Mouse (Mus musculus) urinary bladder, postnatal 36 days (tissue): ENCODE measurements around the gene Fzd7.

Experiments used
- DNase-seq, 2 experiments: peaks; one replicate each; pipeline ENCODE4 v3.0.0; 2022; ENCODE audit warnings: low spot score in 2 of 2, mixed read lengths in 1 of 2

The Fzd7 gene

DNA sequence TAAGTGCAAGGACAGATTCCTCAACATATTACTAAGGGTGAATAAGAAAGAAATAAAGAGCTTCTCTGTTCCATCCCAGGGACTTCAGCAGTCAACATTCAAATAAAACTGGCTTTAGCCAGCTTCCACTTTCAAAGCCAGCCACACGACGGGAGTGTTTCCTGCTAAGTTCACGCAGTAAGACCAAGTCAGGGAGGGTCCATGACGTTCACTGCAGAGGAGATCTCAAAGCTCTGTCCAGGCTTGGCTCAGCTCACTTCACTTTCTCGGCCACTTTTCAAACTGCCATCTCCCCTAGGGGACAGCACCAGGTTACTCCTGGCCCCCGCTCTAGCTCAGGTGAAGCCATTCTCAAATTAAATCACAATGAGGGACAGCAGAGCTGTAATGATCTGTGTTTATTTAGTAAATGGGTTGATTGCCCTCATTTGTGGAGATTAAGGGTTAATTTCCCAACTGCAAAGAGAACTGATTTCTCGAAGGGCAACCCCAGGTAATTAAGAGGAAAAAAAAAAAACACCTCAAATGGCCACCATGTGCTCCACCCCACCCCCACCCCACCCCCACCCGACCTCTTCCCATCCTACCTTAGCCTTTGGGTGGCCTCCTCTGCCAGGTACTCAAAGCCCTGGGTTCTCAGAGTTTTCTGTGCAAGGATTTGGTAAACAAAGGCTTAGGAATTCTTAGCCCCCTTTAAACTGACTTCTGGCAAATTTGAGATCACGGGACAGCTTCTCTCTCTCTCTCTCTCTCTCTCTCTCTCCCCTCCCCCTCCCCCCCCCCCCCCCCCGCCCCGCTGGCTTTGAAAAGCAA lies 9.7 kb upstream of the Fzd7 start:
- no peak for DNase-seq

DNA sequence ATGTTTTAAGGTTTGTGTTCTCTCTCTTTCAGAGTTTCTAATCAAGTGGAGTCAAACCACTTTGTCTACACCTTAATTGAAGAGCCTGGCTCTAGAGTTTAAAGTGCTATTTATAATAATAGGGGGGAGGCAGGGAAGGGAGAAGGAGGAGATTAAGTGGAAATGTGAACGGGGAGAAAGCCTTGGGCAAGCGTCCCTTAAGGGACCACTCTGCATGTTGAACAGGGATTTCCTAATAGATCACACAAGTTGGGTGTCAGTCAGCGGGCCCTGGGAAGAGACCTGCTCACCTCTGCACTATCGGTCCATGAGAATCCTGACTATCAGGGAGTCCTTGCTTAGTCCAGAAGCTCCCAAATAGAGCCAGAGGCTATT lies 9.1 kb upstream of the Fzd7 start:
- no peak for DNase-seq

DNA sequence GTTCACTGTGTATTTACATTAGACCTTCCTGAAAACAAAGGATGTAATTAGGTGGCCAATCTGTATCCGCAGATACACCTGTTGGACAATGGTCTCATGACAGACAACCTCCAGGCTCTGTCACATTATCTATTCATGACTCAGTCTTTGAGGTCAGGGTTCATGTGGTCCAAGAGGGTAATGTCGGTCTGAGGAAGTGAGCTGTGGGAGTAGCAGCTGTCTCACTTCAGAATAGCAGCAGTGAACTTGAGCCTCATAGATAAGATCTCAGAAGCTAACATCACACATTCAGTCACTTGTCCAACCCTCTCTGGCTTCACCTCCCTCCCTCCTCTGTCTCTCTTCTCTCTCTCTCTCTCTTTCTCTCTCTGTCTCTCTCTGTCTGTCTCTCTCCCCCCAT lies 6.6 kb upstream of the Fzd7 start:
- DNase-seq = no peak

DNA sequence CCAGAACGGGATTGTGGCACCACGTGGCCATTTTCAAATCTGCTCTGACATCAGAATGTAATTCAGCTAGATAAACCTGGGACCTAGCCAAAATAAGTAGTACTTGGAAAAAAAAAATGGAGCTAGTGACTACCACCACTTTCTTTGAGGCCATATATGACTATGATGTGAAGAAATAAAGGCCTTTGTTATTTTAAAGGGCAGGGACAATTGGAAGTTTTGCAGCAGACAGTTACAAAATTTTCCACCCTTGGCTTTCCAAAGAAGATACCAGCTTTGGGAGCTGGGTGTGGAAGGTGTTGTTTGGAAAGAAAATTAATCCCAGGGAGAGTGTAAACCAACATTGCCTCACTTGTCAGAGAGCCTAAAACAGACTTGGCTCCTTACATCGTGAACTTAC lies 3.3 kb upstream of the Fzd7 start:
- DNase-seq = no peak

DNA sequence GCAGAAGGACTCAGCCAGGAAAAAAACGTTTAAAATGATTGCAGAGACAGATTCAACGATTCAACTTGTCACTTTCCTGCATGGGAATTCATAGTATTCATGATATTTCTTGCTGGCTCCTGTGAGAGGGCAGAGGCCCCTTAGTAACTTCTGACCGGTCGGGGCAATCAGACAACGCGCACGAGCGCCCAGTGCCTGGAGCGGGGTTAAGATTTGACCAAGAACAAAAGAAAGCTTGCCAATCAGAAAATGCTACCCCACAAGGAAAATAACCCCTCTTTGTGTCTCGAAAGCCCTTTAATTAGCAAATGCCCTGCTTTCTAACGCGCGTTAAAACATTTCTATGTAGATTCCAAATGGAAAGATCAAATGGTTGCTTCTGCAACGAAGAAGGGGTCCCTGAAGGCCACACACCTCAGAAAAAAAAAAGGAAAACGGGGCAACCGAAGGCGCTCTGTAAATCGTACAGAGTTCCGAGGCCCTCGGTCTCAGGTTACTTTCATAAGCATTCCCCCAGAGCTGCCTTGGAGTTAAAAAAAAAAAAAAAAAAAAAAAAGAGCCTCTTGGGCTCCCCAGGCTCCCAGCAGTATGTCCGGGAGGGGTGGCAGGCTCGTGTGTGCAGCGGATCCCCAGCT lies 1.3 kb upstream of the Fzd7 start:
- no peak for DNase-seq

DNA sequence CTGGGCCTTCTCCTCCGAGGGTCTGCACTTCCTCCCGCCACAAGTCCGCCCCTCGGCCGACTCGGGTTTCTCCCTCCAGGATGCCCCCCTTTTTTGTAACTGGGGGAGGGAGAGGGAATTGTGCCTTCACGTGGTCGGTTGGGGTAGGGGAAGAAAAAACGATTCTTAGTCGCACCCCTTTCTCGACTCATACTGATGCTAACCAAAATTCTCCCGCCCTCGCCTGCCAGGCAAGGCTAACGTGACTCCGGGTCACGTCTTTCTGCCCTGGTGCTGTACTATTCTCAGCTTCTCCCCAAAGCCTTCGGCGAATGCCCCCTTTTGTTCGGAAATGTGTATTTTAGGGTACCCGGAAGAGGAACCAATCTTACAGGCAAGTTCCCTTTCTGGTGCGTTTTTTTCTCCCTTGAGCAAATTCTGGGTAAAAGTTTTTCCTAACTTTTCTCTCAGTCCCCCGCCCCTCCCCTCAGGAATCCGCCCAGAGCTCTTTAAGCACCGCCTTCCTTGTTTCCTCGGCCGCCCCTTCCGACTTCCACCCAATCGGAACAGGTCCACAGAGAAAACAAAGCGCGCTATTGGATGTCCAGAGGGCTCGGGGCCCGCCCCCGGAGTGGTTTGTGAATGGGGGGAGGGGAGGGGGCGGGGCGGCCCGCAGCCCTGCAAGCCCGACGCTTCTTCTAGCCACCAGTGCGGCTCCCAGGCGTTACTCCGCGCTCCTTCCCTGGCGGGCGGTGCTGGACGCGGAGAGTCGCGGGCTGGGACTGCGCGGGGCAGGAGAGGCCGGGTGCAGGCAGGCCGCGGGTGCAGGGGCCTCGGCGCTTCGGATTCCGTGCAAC lies 550 bp upstream of the Fzd7 start:
- peak; percentile 89 to 95 for DNase-seq

DNA sequence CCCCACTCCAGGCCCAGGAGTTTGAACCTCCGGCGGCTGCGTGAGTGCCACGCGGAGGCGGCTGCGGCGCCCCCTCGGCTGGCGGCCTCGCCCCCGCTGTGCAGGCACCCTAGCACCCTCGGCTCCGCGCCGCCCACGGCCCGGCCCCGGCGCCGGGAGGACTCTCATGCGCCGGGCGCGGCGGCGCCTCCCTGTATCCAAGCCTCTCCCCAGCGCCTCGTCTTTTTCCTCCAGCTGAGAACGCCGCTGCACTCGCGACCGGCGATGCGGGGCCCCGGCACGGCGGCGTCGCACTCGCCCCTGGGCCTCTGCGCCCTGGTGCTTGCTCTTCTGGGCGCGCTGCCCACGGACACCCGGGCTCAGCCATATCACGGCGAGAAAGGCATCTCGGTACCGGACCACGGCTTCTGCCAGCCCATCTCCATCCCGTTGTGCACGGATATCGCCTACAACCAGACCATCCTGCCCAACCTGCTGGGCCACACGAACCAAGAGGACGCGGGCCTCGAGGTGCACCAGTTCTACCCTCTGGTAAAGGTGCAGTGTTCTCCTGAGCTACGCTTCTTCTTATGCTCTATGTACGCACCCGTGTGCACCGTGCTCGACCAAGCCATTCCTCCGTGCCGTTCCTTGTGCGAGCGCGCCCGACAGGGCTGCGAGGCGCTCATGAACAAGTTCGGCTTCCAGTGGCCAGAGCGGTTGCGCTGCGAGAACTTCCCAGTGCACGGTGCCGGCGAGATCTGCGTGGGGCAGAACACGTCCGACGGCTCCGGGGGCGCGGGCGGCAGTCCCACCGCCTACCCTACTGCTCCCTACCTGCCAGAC lies 684 bp downstream of the Fzd7 start:
- DNase-seq = peak; percentile 38 to 39

DNA sequence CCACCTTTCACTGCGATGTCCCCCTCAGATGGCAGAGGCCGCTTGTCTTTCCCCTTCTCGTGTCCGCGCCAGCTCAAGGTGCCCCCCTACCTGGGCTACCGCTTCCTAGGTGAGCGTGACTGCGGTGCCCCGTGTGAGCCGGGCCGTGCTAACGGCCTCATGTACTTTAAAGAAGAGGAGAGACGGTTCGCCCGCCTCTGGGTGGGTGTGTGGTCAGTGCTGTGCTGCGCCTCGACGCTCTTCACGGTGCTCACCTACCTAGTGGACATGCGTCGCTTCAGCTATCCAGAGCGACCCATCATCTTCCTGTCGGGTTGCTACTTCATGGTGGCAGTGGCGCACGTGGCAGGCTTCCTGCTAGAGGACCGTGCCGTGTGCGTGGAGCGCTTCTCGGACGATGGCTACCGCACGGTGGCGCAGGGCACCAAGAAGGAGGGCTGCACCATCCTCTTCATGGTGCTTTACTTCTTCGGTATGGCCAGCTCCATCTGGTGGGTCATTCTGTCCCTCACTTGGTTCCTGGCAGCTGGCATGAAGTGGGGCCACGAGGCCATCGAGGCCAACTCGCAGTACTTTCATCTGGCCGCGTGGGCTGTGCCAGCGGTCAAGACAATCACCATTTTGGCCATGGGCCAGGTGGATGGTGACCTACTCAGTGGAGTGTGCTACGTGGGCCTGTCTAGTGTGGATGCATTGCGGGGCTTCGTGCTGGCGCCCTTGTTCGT lies 1.5 kb downstream of the Fzd7 start:
- DNase-seq = peak; percentile 77 to 81

DNA sequence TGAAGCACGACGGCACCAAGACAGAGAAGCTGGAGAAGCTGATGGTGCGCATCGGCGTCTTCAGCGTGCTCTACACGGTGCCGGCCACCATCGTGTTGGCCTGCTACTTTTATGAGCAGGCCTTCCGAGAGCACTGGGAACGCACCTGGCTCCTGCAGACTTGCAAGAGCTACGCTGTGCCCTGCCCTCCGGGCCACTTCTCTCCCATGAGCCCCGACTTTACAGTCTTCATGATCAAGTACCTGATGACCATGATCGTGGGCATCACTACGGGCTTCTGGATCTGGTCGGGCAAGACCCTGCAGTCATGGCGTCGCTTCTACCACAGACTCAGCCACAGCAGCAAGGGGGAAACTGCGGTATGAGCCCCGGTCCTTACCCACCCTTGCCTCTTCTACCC lies 2.1 kb downstream of the Fzd7 start:
- DNase-seq = no peak

DNA sequence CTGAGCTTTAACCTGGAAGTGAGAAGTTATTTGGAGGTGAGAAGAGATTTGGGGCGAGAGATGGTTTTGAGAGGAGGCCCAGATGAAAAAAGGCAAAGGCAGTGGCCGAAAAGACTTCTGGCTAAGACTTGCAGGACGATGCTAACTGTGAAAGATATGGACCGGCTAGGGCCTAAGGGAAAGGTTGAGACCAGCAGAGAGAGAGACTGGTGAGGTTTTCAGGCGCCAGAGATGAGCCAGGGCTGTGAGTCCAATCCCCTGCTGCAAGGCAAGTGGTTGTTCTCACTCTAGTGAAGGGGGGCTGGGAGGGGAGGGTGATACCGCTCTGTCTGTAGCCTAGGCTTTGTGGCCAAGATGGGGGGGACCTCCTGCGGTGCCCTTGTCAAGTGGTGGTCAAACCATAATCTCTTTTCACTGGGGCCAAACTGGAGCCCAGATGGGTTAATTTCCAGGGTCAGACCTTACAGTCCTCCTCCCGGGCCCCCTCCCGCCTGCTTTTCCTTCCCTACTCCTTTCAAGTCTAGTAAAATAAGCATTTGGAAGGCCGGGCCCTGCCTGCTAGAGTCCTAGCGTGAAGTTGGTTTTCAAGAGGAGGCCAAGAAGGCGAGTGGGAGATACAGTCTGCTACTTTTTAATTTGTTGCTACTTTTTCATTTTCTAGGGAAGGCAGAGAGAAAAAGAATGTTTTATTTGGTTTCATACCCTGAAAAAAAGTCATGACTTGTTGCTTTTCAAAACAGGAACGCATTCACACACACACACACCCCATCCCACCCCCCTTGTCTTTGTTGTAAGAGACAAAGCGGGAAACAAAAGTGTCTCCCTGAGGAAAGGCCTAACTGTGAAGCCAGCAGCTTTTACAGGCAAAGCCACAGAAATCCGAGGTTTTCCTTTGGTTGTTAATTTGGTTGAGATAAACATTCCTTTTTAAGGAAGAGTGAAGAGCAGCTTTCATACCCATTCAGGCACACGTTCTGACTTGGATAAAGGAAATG lies 2.9 kb downstream of the Fzd7 start:
- DNase-seq = peak in 1 of 2 experiments; percentile 10

DNA sequence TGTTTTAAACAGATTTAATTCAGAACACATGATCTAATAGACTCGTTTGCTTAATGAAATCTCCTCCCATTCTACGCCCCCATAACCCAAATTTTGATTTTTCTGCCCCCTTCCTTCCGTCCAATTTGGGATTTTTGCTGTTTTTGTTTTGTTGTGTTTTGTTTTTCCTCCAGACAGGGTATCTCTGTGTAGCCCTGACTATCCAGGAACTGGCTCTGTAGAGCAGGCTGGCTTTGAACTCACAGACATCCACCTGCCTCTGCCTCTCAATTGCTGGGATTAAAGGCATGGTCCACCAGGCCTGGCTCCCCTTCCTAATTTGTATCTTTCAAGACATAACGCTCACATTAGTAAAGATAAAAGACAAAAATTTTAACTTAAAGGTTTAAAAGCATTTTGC lies 3.6 kb downstream of the Fzd7 start:
- no peak for DNase-seq

DNA sequence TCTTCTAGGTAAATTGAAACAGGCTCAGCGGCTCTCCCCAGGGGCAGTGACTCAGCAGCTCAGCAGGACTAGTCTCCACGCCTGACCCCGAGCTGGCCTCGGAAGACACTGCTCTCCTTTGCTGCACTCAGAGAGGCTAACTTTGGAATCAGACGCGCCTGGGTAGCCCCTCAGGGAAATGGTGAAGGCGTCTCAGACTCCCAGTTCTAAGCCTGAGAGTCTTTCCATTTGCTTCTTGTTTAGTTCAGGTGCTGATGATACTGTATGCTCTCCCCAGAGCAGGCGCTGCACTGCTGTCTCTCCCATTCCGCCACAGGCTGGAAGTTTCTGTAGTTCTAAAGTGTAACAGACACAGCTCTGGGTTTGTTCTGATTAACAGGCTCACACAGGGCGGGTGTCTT lies 5.4 kb downstream of the Fzd7 start:
- peak; percentile 39 to 67 for DNase-seq

DNA sequence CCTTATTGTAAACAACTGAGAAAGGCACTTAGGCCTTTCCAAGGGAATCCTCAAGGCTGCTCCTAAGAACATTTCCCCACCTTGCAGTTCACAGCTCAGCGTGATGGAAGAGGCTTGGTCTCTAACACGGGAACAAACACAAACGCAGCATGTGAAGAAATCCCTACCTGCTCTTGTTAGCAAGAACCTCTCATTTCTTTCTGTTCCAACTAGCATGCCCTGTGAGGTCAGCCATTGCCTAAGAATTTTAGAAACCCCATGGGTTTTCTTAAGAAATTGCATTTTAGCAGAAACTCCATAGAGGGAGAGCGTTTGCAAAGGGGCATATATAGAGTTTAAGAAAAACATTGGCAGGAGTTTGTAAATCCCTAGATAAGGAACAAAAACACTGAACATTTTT lies 6.3 kb downstream of the Fzd7 start:
- DNase-seq = no peak

DNA sequence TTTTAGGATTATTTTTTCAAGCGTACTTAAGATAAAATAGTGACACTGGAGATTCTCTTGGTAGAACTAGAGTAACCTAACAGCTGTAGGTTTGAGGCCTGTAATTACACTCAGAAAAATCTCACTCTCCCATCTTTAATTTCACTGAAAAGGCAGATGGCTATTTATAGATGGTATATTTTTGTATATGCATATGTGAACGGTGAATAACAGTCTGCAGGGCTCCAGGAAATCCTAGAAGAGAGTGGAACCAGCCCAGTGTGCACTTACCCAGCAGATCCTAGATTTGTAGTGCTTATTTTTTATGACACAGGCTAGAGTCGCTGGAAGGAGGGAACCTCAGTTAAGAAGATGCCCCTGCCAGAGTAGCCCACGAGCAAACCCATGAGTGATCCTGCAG lies 6.8 kb downstream of the Fzd7 start:
- DNase-seq = no peak

DNA sequence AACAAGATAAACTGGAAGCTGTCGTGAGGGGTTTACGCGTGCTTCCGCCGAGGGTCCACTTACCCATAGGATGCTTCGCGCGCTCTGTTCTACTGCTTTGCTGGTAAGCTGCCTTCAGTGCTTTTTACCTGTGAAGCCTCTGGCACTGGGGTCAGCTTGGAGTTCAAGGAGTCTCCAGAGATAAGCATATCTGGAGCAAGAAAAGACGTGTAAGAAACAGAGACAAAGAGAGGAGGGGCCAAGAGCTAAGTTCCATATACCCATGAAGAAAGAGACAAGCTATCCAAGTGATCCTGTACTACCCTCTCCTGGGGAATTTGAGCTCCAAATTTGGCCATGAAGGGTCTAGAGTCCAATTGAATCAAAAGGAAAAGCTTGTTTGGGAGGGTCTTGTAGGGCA lies 9.3 kb downstream of the Fzd7 start:
- DNase-seq = no peak

DNA sequence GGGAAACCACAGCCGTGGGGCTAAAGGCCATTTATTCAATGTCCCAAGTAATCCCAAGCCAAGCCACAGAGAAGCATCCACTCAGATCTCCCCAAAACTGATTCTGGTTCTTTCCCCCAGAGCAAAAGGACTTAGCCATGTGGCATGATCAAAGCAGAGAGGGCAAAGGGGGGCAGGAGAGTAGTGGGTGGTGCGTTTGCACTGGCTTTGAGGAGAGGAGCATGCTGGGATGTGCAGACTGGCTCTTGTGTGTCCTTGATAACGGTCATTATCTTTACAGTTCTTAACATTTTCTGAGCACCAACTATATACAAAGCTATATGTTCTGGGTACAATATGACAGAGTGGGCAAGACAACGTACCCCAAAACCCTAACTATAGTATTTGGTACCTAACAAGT lies 10.2 kb downstream of the Fzd7 start:
- DNase-seq = no peak

DNA sequence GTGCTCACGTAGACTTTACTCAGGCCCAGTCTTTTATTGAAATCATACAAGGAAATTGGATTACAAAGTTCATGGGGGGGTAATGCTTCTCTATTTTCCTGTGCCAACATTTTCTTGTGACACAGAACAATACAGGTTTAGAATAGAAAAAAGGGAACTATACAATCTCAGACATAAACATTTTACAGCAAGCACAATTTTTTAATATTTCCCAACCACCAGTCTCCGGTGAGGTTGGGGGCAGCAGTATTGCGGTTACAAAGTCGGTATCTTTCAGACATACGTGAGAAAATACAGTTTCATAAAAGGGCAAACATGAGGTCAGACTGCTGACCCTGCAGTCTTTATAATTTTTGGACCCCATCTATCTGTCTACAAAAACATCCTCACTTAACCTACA lies 13.7 kb downstream of the Fzd7 start:
- DNase-seq = no peak

DNA sequence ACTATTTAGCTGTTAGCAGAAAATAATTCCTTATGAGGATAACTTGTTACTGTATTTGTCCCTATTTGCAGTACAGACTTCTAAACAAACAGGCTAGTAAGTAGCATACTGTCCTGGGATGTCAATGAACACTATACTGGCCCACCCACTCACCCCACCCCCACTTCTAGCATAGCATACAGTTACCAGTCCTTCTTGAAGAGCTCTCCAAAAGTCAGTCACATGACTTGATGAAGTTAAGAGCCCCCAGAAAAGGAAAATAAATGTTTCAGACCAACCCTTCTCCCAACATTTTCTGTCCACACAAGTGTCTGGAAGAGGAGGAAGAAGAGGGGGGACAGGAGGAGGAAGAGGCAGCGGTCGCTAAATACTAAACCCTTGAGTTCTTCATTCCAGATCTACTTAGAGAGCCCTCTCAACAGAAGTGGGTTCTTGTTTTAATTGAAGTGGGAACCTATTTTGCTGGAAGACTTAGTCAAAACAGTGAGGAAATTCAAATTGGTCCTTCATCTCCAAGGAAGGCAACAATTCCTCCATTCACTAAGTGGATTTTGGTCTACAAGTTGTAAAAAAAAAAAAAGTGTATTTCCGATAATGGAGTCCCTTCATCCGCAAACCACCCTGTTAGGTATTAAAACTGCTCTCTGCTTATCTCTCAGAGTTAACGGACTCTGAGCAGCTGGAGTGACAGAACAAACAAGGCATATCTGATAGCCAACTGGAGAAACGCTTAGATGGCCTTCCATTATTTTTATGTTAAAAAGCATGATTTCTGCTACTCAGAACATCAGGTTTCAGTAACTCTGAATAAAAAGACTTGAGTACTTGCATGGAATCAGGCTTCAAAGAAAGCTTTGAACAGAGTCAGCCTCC lies 15.8 kb downstream of the Fzd7 start:
- no peak for DNase-seq

DNA sequence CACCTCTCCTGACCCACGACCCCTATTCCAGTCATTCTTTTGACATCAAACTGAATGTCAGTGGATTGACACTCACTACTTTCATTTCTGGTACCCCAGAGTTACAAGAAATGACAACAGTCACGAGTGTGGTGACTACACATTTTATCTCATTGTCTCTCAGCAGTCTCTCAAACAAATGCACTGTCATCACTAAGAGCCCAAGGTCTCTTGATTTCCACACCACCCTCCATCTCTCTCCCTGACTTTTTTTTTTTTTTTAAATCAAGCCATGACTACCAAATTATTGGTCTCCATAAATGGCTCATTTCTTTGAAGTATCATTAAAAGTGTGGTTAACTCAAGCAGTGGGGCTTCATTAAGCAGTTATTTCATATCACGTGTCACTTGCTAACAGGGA lies 17.1 kb downstream of the Fzd7 start:
- DNase-seq = no peak
